Mouse (Mus musculus) MEL (cell line): ENCODE data around the gene Gm20388.

Experiments used
- BHLHE40 ChIP-seq: IDR thresholded peaks from 2 replicates; pipeline ENCODE4 v1.6.1; 2012; ENCODE audit warnings: low read depth, mild to moderate bottlenecking, inconsistent platforms, low read length, improper control_type of control experiment, borderline replicate concordance
- CTCF ChIP-seq, 3 experiments: IDR thresholded peaks in 2 of 3; conservative IDR thresholded peaks in 1 of 3; 2 replicates each; pipeline ENCODE4 v1.5.1; 2011 to 2012; ENCODE audit warnings: low read length in 3 of 3, low read depth in 2 of 3, mild to moderate bottlenecking in 2 of 3, improper control_type of control experiment in 1 of 3, inconsistent platforms in 1 of 3, mixed read lengths in 1 of 3, moderate library complexity in 1 of 3; ENCODE audit not compliant: control insufficient read depth in 1 of 3, insufficient read depth in 1 of 3, poor library complexity in 1 of 3, severe bottlenecking in 1 of 3
- ELF1 ChIP-seq: IDR thresholded peaks from 2 replicates; pipeline ENCODE4 v1.6.1; 2014; ENCODE audit warnings: low read depth, mild to moderate bottlenecking, inconsistent platforms, low read length, improper control_type of control experiment, moderate library complexity
- EP300 ChIP-seq, 2 experiments: IDR thresholded peaks; 2 replicates each; pipeline ENCODE4 v1.6.1; 2011; ENCODE audit warnings: improper control_type of control experiment in 2 of 2, low read length in 2 of 2, low read depth in 1 of 2, mild to moderate bottlenecking in 1 of 2
- MAFK ChIP-seq: IDR thresholded peaks from 2 replicates; pipeline ENCODE4 v1.6.1; 2011; ENCODE audit warnings: low read depth, mild to moderate bottlenecking, low read length, improper control_type of control experiment, borderline replicate concordance
- MAX ChIP-seq: IDR thresholded peaks from 2 replicates; pipeline ENCODE4 v1.6.1; 2011; ENCODE audit warnings: low read length, improper control_type of control experiment
- POLR2A ChIP-seq, 2 experiments: IDR thresholded peaks; 2 replicates each; pipeline ENCODE4 v1.6.1; 2011 to 2012; ENCODE audit warnings: low read length in 2 of 2, mild to moderate bottlenecking in 2 of 2, control low read depth in 1 of 2, improper control_type of control experiment in 1 of 2, low read depth in 1 of 2, moderate library complexity in 1 of 2; ENCODE audit not compliant: control insufficient read depth in 1 of 2, insufficient read depth in 1 of 2, poor library complexity in 1 of 2
- POLR2AphosphoS5 ChIP-seq: IDR thresholded peaks from 2 replicates; pipeline ENCODE4 v1.6.1; 2012; ENCODE audit warnings: low read depth, borderline replicate concordance, mild to moderate bottlenecking, inconsistent platforms, low read length, moderate library complexity, mixed read lengths
- RCOR1 ChIP-seq: IDR thresholded peaks from 2 replicates; pipeline ENCODE4 v1.6.1; 2012; ENCODE audit warnings: low read depth, mild to moderate bottlenecking, inconsistent platforms, low read length, improper control_type of control experiment

DNA sequence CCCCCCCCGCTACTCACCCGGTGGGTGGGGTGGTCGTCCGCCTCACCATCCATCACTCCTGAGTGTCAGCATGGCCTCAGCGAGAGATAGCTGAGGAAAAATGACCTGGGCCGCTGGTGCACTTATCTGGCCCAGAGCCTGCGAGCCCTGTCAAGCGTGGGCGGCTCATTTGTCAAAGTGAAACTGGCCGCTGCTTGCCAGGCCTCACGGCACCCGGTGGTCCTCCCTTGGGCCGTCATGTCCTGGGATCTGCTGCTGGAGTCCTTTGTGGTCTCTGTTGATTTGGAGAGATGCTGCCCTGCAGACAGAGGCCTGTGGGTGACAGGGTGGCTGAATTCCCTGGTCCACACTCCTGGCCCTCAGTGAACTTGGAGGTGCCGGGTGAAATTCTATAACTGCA lies 921.4 kb downstream of the Gm20388 start:
- no peak for TF ChIP-seq POLR2AphosphoS5
- TF ChIP-seq EP300 (IDR thresholded peaks at IDR 0.05; ENCODE audit: low read depth in 1 of 2, low read length in 2 of 2), result no peak
- TF ChIP-seq MAFK, result no peak
- no peak for TF ChIP-seq ELF1
- no peak for TF ChIP-seq BHLHE40
- no peak for TF ChIP-seq MAX
- no peak for TF ChIP-seq CTCF (IDR thresholded peaks at IDR 0.05 in 2 of 3, conservative IDR thresholded peaks at IDR 0.05 in 1 of 3; ENCODE audit: control insufficient read depth in 1 of 3, insufficient read depth in 1 of 3, low read depth in 2 of 3, low read length in 3 of 3, poor library complexity in 1 of 3, severe bottlenecking in 1 of 3)
- TF ChIP-seq RCOR1, result no peak
- no peak for TF ChIP-seq POLR2A (IDR thresholded peaks at IDR 0.05; ENCODE audit: control insufficient read depth in 1 of 2, insufficient read depth in 1 of 2, low read depth in 1 of 2, low read length in 2 of 2, poor library complexity in 1 of 2)
